Mouse (Mus musculus): ENCODE results near the gene Olfr1355. TPM values are rescaled to one million over a fixed set of nuclear protein-coding genes. Genes with fewer than 3 reads are reported as not detected.
"Not testable (repeated sequence)": the region's sequence is repeated elsewhere in the genome, so short reads cannot be mapped to it uniquely, and the experiment has no call there.

Olfr1355 gene
- polyA plus RNA-seq (2015; fragmentation: Nextera tagmentation; extraction: Ambion mirVana): not detected in 2 replicates

DNA sequence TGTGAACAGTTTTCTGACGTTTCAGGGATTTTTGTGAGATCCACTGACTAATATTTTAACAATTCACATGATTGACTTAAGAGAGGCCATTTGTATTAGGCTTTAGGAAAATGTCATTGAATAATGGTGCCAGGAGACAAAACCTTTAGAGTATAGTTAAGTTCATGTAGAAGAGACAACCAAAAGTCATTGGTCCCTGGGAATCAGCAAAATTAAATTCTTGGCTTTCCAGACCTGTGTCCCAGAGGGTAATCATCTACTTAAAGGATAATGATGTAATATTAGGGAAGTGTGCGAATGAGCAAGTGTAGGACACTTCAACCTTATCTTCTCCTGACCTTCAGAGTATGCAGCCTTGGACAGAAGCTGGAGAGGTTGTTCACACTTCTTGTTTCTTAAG is at the start of gene Olfr1355:
TSS of gene Olfr1355 (plus strand) at position 301 of the 400 bp plus-strand sequence.
- Histone ChIP-seq H3K9ac (ENCODE audit: low read depth, low read length) (no peak within 1 kb of the TSS), H3K27me3 (ENCODE audit: insufficient read depth, low read length) (no peaks in the 10 kb centered on the region), H3K4me2 (ENCODE audit: low read length) (no peak within 1 kb of the TSS), H3K4me3 (replicated peaks; ENCODE audit: low read depth, low read length) (no peak within 1 kb of the TSS), H3K36me3 (ENCODE audit: insufficient read depth, low read length) (no peaks in the 10 kb centered on the region), H3K9me3 (replicated peaks; ENCODE audit: low read length) (no peaks in the 10 kb centered on the region), H3K4me1 (replicated peaks; ENCODE audit: insufficient read depth, low read length) (no peaks in the 10 kb centered on the region), H3K27ac (no peak within 1 kb of the TSS)
- no peak for TF ChIP-seq CTCF (IDR thresholded peaks at IDR 0.05; ENCODE audit: low read depth)
- WGBS: 65% methylated on average over 2 of the region's 2 CpGs
- DNase-seq (ENCODE audit: low spot score) (no peak), ATAC-seq (replicated peaks; ENCODE audit: low FRiP score, low read depth) (no peak)

DNA sequence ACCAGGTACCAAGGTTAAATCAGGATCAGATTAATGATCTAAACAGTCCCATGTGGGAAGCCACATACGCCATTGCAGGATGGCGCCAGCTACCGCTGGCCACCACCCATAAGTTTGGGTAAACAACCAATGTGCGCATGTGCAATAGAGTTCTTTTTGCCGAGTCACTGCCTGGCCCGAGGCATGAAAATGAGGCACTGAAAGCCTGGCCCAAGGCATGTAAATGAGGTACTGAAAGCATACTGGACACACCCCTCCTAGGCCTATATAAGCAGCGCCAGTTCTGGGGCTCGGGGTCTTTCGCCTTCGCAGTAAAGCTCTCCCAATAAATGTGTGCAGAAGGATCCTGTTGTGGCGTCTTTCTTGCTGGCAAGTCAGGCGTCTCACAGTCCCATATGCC is 34.9 kb upstream of the Olfr1355 start:
- not testable (repeated sequence) for H3K4me2 ChIP-seq (ENCODE audit: low read length); H3K9ac ChIP-seq (ENCODE audit: low read depth, low read length); H3K27ac ChIP-seq; H3K4me3 ChIP-seq (replicated peaks; ENCODE audit: low read depth, low read length); H3K27me3 ChIP-seq (ENCODE audit: insufficient read depth, low read length); H3K36me3 ChIP-seq (ENCODE audit: insufficient read depth, low read length); ATAC-seq (replicated peaks; ENCODE audit: low FRiP score, low read depth); H3K9me3 ChIP-seq (replicated peaks; ENCODE audit: low read length); DNase-seq (ENCODE audit: low spot score); H3K4me1 ChIP-seq (replicated peaks; ENCODE audit: insufficient read depth, low read length)
- 91% methylated on average over 12 of the region's 12 CpGs for WGBS

DNA sequence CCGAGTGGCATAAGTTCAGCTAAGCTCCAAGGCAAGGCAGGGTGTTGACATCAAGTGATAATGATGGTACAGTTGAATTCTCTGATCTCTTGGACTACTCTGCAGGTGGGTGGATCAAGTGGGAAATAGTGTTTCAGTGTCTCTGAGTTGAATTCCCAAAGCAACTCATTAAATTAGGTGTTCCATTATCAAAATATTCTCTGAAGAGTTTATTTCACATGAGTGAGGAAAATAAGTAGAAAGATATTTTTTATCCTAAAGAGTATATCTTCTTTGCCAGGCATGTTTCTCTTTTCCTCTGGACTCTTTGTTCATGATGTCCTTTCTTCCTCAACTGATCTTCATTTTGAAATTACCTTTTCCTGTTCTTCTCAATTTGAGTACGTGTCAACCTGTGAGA is 23.3 kb upstream of the Olfr1355 start, which contains the start of gene Olfr1356:
TSS of gene Olfr1356 (minus strand) at position 101 of the 400 bp plus-strand sequence.
- no peak within 1 kb of the TSS for H3K4me3 ChIP-seq (replicated peaks; ENCODE audit: low read depth, low read length)

DNA sequence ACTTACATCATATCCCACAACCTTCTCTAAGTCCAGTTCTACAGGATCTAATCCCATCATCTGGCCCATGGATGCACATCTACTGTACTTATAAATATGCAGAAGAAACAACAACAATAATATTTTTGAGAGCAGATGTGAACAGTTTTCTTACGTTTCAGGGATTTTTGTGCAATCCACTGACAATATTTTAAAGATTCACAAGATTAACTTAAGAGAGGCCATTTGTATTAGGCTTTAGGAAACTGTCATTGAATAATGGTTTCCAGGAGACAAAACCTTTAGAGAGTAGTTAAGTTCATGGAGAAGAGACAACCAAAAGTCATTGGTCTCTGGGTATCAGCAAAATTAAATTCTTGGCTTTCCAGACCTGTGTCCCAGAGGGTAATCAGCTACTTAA is 37.5 kb downstream of the Olfr1355 start, which contains the start of gene Olfr1354:
TSS of gene Olfr1354 (plus strand) at position 301 of the 400 bp plus-strand sequence.
- whole genome bisulfite sequencing: 85% methylated on average over 1 of the region's 1 CpGs
- not testable (repeated sequence) for DNase-seq (ENCODE audit: low spot score); H3K4me2 ChIP-seq (ENCODE audit: low read length); H3K27ac ChIP-seq; H3K27me3 ChIP-seq (ENCODE audit: insufficient read depth, low read length); ATAC-seq (replicated peaks; ENCODE audit: low FRiP score, low read depth); H3K9ac ChIP-seq (ENCODE audit: low read depth, low read length); H3K4me1 ChIP-seq (replicated peaks; ENCODE audit: insufficient read depth, low read length); H3K36me3 ChIP-seq (ENCODE audit: insufficient read depth, low read length); H3K4me3 ChIP-seq (replicated peaks; ENCODE audit: low read depth, low read length); H3K9me3 ChIP-seq (replicated peaks; ENCODE audit: low read length)

More for the DNA sequence above, 23.3 kb upstream of the Olfr1355 start, which contains the start of gene Olfr1356:
- no peak within 1 kb of the TSS for H3K4me2 ChIP-seq (ENCODE audit: low read length)
- no peaks in the 10 kb centered on the region for H3K27me3 ChIP-seq (ENCODE audit: insufficient read depth, low read length)
- no peak within 1 kb of the TSS for H3K27ac ChIP-seq
- no peak for DNase-seq (ENCODE audit: low spot score)
- H3K9me3 ChIP-seq (replicated peaks; ENCODE audit: low read length): no peaks in the 10 kb centered on the region
- ATAC-seq (replicated peaks; ENCODE audit: low FRiP score, low read depth): no peak
- H3K36me3 ChIP-seq (ENCODE audit: insufficient read depth, low read length): no peaks in the 10 kb centered on the region
- 84% methylated on average over 2 of the region's 2 CpGs for WGBS
- no peaks in the 10 kb centered on the region for H3K4me1 ChIP-seq (replicated peaks; ENCODE audit: insufficient read depth, low read length)
- H3K9ac ChIP-seq (ENCODE audit: low read depth, low read length): no peak within 1 kb of the TSS
- TF ChIP-seq CTCF (IDR thresholded peaks at IDR 0.05; ENCODE audit: low read depth): no peak

Other genes starting within 250 kb of the Olfr1355 start
- gene Casp14, start 157.2 kb upstream of the Olfr1355 start, polyA plus RNA-seq (2015; fragmentation: Nextera tagmentation; extraction: Ambion mirVana): not detected in 2 replicates
- not detected in 2 replicates for gene Ccdc105, start 122.5 kb upstream of the Olfr1355 start, polyA plus RNA-seq (2015; fragmentation: Nextera tagmentation; extraction: Ambion mirVana)
- 0.34 and 0.59 TPM in 2 replicates for gene Slc1a6, start 95.0 kb upstream of the Olfr1355 start, polyA plus RNA-seq (2015; fragmentation: Nextera tagmentation; extraction: Ambion mirVana)
- not detected in 2 replicates for gene Olfr1356, start 23.4 kb upstream of the Olfr1355 start, polyA plus RNA-seq (2015; fragmentation: Nextera tagmentation; extraction: Ambion mirVana)
- gene Olfr1354, start 37.6 kb downstream of the Olfr1355 start, polyA plus RNA-seq (2015; fragmentation: Nextera tagmentation; extraction: Ambion mirVana): not detected in 2 replicates
- gene Olfr8, start 75.1 kb downstream of the Olfr1355 start, polyA plus RNA-seq (2015; fragmentation: Nextera tagmentation; extraction: Ambion mirVana): not detected in 2 replicates
- not detected in 2 replicates for gene Olfr1353, start 87.8 kb downstream of the Olfr1355 start, polyA plus RNA-seq (2015; fragmentation: Nextera tagmentation; extraction: Ambion mirVana)
- gene Olfr1352, start 105.5 kb downstream of the Olfr1355 start, polyA plus RNA-seq (2015; fragmentation: Nextera tagmentation; extraction: Ambion mirVana): not detected in 2 replicates
- gene Olfr1351, start 136.9 kb downstream of the Olfr1355 start, polyA plus RNA-seq (2015; fragmentation: Nextera tagmentation; extraction: Ambion mirVana): not detected in 2 replicates
- not detected in 2 replicates for gene Olfr57, start 153.2 kb downstream of the Olfr1355 start, polyA plus RNA-seq (2015; fragmentation: Nextera tagmentation; extraction: Ambion mirVana)
- 18.8 and 19.6 TPM in 2 replicates for gene 2610008E11Rik, start 222.1 kb downstream of the Olfr1355 start, polyA plus RNA-seq (2015; fragmentation: Nextera tagmentation; extraction: Ambion mirVana)